Mouse (Mus musculus) embryo, embryonic 11.5 days (tissue): Measurements from ENCODE around the gene Tet1.

Experiments used
- DNase-seq: peaks from one replicate; pipeline ENCODE4 v3.0.0-alpha.2; 2012; ENCODE audit warnings: low read depth, low spot score

Gene Tet1

DNA sequence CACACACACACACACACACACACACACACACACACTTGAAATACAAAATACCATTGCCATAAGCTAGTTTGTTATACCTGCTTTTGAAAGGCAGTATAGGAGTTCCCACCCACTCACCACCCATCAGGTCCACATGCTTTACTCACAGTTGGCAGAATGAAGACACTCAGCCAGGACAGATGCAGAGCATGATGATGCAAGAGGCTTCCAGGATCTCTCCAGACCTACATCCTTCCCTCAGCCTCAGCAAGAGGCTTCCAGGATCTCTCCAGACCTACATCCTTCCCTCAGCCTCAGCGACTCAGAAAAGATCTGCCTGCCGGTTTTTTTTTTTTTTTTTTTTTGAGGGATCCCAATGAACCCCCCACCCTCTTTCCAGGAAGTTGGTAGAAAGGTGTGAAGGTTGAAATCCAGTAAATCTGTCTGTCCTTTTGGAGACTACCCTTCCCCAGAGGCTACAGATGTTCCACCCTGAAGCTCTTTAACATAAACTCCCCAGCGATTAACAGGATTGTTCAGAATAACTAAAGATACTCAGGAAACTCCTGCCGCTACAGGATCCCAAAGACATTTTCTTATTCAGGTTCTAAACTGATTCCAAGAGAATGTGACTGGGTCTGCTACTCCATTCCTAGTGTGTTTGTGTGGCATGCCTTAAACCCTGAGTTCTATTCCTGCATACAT, 16.1 kb downstream of the Tet1 start:
- no peak for DNase-seq

GRCm38 (mm10) chr10:62891025-62891424, 17.8 kb downstream of the Tet1 start:
- no peak for DNase-seq

GRCm38 (mm10) chr10:62886799-62887591, 21.8 kb downstream of the Tet1 start:
- peak; percentile 61 for DNase-seq

DNA sequence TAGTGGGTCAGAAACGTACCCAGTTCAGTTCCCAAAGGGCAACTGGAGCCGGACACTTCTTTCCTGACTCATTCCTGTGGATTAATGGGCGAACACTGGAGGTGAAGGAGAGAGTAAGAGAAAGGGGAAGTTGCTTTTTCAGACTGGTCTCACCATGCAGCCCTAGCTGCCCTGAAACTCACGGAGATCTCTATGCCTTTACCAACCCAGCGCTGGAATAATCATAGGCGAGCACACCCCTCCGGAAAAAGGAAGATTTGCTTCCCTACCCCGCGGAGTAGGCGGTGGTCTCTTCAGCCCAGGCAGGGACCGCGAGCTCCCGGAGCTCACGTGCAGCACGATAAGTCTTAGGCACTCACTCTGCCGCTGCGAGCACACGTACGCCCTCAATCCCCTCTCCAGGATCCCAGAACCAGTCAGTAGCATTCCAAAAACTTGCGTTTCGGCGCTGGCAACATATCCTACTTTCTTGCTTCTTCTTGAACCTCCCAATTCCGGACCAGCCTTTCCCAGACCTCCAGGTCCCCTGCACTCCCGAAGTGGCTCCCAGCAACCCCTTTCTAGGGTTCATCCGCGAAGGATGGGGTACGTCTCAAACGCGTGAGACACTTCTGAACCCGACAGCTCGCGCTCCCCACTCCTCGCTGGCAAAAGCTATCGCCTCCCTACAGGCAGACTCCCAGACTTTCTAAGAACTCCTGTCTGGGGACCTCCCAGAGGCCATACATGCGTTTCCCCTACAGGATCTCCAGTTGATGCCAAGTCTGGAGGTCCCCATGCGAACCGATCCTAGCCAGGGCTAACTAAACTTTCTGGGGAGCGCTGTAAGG, 22.6 kb downstream of the Tet1 start:
- peak; percentile 19 for DNase-seq

DNA sequence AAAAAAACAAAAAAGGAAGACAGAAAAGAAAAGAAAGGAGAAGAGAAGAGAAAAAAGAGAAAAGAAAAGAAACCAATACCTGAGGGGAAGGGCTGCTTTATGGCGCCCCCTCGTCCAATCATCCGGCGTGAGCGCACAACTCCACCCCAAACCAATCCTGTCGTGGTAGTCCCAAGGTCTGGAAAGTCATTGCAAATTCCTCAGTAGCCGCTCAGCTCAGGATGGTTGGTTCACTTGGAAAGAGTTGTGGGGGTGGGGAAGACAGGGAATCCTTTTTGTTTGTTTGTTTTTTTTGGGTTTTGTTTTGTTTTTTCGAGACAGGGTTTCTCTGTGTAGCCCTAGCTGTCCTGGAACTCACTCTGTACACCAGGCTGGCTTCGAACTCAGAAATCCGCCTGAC, 23.3 kb downstream of the Tet1 start:
- no peak for DNase-seq

GRCm38 (mm10) chr10:62884517-62884916, 24.3 kb downstream of the Tet1 start:
- no peak for DNase-seq

- no peak for DNase-seq
Measured at GRCm38 (mm10) chr10:62883933-62884372, 24.8 kb downstream of the Tet1 start.

- peak; percentile 13 for DNase-seq
Measured at GRCm38 (mm10) chr10:62881211-62881610, 27.6 kb downstream of the Tet1 start.

GRCm38 (mm10) chr10:62878056-62878455, 30.7 kb downstream of the Tet1 start:
- DNase-seq = no peak

DNA sequence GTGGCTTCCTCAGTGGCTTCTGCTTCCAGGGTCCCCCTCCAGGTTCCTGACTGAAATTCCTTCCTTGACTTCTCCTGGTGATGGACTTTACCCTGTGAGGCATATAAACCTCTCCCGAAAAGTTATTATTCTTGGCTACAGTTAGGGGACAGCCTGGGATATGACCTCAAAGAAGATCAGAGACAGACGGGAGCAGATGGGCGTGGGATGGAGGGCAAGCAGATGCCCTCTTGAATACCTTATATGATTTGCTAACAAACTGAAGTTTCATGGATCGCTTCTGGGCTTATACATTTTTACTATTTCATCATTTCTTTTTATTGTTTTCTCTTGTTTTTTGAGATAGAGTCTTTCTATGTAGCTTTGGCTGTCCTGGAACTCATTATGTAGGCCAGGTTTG, 33.2 kb downstream of the Tet1 start:
- DNase-seq = no peak

- DNase-seq = no peak
Measured at GRCm38 (mm10) chr10:62874828-62875227, 34.0 kb downstream of the Tet1 start.

- no peak for DNase-seq
Measured at GRCm38 (mm10) chr10:62866035-62866791, 42.6 kb downstream of the Tet1 start.

DNA sequence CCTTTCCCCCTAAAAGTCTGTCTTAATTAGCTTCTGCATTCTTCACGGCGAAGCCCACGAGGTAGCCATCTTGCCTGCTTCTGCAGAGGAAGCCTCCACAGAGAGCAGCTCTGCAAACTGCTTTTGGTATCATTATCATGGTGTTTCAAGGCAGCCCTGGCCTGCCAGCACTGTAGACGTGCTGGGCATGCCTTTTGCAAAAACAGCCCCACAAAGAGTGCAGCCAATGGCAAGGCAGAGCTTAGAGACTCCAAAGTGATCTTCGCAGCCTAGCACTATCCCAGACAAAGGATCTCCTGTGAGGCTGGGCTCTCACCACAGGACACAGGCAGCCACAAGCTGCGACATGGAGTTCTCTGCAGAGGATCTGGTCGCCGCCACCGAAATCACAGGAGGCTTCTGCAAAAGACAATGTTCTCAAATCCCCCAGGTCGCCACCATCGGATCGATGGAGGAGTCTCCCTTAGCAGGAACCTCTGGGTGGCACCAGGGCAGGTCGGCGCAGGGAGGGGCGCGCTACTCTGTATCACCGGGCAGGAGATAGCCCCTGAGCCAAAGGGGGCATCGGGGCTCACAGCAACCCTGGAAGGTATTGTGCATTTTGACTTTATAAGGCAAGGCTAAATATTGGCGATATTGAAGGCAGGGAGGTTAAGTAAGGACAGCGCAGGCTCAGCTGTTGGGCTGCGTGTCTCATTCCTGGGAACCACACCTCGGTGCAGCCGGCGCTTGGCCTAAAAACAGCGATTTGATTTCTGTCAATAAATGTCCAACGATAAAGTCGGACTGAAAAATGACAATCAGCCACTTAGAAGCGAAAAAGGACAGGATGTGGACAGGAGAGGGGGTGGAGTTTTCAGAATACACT, 43.4 kb downstream of the Tet1 start:
- peak; percentile 77 for DNase-seq

DNA sequence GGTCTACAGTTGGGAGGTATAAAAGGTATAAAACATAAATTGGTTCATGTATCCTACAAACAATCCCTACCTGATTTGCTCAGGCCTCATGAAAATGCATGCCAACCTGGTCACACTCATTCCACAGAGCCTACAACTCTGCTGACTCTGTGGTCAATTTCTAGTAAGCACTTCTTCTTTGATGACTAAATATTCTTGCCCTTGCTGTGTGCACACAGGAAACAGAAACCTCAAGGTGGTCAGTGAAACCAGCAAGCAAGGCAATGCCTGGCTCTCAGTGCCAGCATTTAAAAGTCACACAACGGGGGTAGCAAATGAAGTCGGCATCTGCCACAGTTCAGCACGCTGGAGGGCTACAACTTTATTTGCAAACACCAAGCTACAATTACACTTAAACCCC, 45.2 kb downstream of the Tet1 start:
- DNase-seq = no peak

DNA sequence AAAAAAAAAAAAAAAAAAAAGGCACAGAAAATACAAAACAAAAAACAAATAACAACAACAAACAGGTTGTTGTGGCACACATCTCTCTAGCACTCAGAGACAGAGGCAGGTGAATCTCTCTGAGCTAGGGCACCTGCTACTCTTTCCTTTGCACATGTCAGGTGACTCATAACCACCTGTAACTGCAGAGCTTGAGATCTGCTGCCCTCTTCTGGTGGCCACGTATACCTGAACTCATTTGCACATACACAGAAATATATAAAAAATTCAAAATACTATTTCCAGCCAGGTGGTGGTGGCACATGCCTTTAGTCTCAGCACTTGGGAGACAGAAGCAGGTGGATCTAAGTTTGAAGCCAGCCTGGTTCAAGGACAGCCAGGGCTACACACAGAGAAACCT, 46.4 kb downstream of the Tet1 start:
- DNase-seq = peak; percentile 16

- no peak for DNase-seq
Measured at GRCm38 (mm10) chr10:62858967-62859366, 49.8 kb downstream of the Tet1 start.

DNA sequence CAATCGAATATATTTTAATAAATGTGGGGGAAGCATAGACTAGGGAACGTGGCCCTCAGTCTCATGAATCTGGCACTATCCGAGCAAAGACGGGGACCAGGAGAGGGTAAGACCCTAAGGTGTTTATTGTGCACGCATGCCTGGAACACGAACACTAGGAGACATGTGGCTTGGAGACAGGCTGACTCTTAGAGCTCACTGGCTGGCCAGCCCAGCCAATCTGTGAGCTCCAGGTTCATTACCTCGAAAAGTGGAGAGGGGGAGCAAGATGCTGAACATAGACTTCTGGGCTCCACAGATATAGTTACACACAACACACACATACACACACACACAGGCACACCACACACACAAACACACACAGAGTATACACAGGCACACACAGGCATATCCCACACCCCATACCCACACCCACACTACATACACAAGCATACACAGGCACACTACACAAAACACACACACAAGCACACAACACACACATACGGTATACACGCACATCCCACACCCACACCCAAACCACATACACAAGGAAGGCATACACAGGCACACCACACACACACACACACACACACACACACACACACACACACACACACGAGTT, 52.0 kb downstream of the Tet1 start:
- no peak for DNase-seq

DNA sequence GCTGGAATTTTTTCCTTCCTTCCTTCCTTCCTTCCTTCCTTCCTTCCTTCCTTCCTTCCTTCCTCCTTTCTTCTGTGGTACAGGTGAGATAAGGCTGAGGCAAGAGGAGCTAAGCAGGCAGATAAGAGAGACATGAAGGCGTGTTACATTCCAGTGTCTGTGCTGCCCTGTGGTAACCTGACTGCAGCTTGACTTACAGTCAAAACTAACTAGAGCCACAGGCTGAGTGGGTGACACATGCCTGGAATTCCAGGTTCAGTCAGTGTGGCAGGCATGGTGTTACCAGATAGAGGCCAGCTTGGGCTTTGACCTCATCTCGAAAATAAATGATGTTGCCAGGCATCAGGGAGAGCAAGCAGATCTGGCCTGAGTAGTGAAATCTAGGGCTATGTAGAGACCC, 53.8 kb downstream of the Tet1 start:
- DNase-seq = no peak

DNA sequence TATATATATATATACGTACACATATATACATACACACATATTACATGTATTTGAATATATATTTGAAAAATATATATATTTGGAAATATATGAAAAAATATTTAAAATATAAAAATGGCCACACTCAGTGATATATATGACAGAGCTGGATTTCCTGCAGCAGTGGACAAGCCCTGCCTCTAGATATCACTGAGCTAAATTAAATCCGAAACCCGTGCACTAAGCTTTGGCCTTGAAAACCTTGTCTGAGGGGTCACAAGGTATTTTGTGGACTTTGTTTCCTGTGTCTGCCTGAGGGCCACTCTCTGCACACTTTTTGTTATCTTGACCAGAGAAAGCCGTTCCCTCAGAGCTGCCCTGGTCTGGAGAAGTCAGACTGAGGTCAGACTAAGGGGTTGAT, 54.2 kb downstream of the Tet1 start:
- no peak for DNase-seq

GRCm38 (mm10) chr10:62851578-62851977, 57.2 kb downstream of the Tet1 start:
- no peak for DNase-seq
